Mouse (Mus musculus): ENCODE measurements at regions not wholly inside any gene's neighbourhood (a gene's known extent, or its start where the extent isn't known, plus 50 kb on each side); places are given as distances from the start of the nearest gene placed in this dataset.
A peak's percentile ranks its signal among the peaks of the same experiment; 100 is the strongest.

- intact Hi-C loops (cut with DNase I): no loop called here
- peak; percentile 5 to 17 for DNase-seq
Observed at GRCm38 (mm10) chr17:51534678-51535077, 298.4 kb downstream of the Satb1 start.

GRCm38 (mm10) chr17:51534270-51534669, 298.8 kb downstream of the Satb1 start:
- intact Hi-C loops (cut with DNase I): no loop called here
- no peak for DNase-seq

GRCm38 (mm10) chr17:51528161-51528560, 304.9 kb downstream of the Satb1 start:
- intact Hi-C loops (cut with DNase I): no loop called here
- DNase-seq: no peak

- DNase-seq: no peak
- intact Hi-C loops (cut with DNase I): no loop called here
Observed at GRCm38 (mm10) chr17:51526881-51527280, 306.2 kb downstream of the Satb1 start.

GRCm38 (mm10) chr17:51526464-51526863, 306.6 kb downstream of the Satb1 start:
- intact Hi-C loops (cut with DNase I): no loop called here
- DNase-seq: no peak

- intact Hi-C loops (cut with DNase I): no loop called here
- DNase-seq: no peak
Observed at GRCm38 (mm10) chr17:51526021-51526420, 307.1 kb downstream of the Satb1 start.

- intact Hi-C loops (cut with DNase I): no loop called here
Observed at GRCm38 (mm10) chr17:51525219-51525618, 307.9 kb downstream of the Satb1 start.

GRCm38 (mm10) chr17:51511917-51512316, 321.2 kb downstream of the Satb1 start:
- no peak for DNase-seq
- intact Hi-C loops (cut with DNase I): no loop called here

More at GRCm38 (mm10) chr17:51525219-51525618, 307.9 kb downstream of the Satb1 start:
- no peak for DNase-seq

GRCm38 (mm10) chr17:51500751-51501150, 321.6 kb upstream of the Tbc1d5 start:
- DNase-seq: no peak

GRCm38 (mm10) chr17:51499541-51499940, 320.4 kb upstream of the Tbc1d5 start:
- DNase-seq: no peak
- intact Hi-C loops (cut with DNase I): no loop called here

More at GRCm38 (mm10) chr17:51500751-51501150, 321.6 kb upstream of the Tbc1d5 start:
- intact Hi-C loops (cut with DNase I): no loop called here

- DNase-seq: no peak
- intact Hi-C loops (cut with DNase I): no loop called here
Observed at GRCm38 (mm10) chr17:51495038-51495437, 315.9 kb upstream of the Tbc1d5 start.

GRCm38 (mm10) chr17:51489386-51489785, 310.2 kb upstream of the Tbc1d5 start:
- no peak for DNase-seq
- intact Hi-C loops (cut with DNase I): no loop called here

GRCm38 (mm10) chr17:51487918-51488445, 308.8 kb upstream of the Tbc1d5 start:
- no peak for DNase-seq
- intact Hi-C loops (cut with DNase I): no loop called here

GRCm38 (mm10) chr17:51477810-51478209, 298.7 kb upstream of the Tbc1d5 start:
- DNase-seq: peak; percentile 20 to 24
- intact Hi-C loops (cut with DNase I): no loop called here

GRCm38 (mm10) chr17:51477404-51477803, 298.3 kb upstream of the Tbc1d5 start:
- DNase-seq: peak; percentile 25 to 29
- intact Hi-C loops (cut with DNase I): no loop called here

- intact Hi-C loops (cut with DNase I): no loop called here
- DNase-seq: no peak
Observed at GRCm38 (mm10) chr17:51462137-51462880, 283.2 kb upstream of the Tbc1d5 start.

GRCm38 (mm10) chr17:51461248-51461647, 282.1 kb upstream of the Tbc1d5 start:
- no peak for DNase-seq
- intact Hi-C loops (cut with DNase I): no loop called here

- intact Hi-C loops (cut with DNase I): no loop called here
- no peak for DNase-seq
Observed at GRCm38 (mm10) chr17:51459119-51459518, 280.0 kb upstream of the Tbc1d5 start.

- intact Hi-C loops (cut with DNase I): no loop called here
- peak; percentile 13 to 15 for DNase-seq
Observed at GRCm38 (mm10) chr17:51415746-51416145, 236.6 kb upstream of the Tbc1d5 start.

GRCm38 (mm10) chr17:51414304-51414703, 235.2 kb upstream of the Tbc1d5 start:
- intact Hi-C loops (cut with DNase I): no loop called here
- DNase-seq: no peak

- intact Hi-C loops (cut with DNase I): no loop called here
- no peak for DNase-seq
Observed at GRCm38 (mm10) chr17:51413741-51414140, 234.6 kb upstream of the Tbc1d5 start.

- DNase-seq: no peak
- intact Hi-C loops (cut with DNase I): no loop called here
Observed at GRCm38 (mm10) chr17:51411545-51412094, 232.5 kb upstream of the Tbc1d5 start.
